Mouse (Mus musculus) urinary bladder, postnatal 10 days (tissue): ENCODE measurements around the gene Epm2a.
"Not testable (repeated sequence)": the region's sequence is repeated elsewhere in the genome, so short reads cannot be mapped to it uniquely, and the experiment has no call there.

Experiments
- DNase-seq: peaks from one replicate; pipeline ENCODE4 v3.0.0; 2022; ENCODE audit warnings: low spot score

The Epm2a gene

GRCm38 (mm10) chr10:11343205-11344141, at the start of gene Epm2a:
Epm2a (plus strand) TSS chr10:11343404.
- DNase-seq = peak; percentile 30

- DNase-seq = no peak
These were observed 44.8 kb upstream of the Epm2a start for GRCm38 (mm10) chr10:11298418-11298817.

DNA sequence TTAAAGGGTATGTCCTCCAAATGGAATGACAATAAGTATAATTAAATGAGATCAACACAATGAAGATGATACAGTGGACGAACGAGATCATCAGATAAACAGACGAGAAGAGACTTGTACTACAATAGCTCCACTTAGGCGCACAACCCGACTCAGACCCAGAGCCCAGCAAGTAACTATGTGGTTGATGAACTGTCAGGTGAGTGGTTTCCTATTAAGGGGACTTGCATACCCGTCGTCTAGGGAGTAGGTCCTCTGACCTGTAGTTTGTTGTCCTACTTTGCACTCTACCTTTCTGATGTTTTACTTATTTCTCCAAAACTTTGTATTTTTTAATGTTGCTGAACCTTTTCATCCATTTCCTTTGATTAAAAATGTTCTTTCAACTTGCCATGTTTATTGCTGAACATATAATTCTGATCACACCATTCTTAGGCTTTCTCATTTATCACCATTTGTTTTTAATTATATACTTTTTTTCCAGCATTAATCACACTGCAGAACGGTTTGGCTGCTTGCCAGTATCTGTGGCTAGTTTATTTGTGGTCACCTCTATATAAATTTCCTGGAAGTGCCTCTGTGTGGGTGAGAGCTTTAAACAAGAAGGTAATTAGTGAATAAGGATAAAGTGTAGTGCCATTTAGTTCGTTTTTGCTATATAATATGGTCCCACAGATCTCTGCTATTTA, 37.7 kb upstream of the Epm2a start:
- no peak for DNase-seq

DNA sequence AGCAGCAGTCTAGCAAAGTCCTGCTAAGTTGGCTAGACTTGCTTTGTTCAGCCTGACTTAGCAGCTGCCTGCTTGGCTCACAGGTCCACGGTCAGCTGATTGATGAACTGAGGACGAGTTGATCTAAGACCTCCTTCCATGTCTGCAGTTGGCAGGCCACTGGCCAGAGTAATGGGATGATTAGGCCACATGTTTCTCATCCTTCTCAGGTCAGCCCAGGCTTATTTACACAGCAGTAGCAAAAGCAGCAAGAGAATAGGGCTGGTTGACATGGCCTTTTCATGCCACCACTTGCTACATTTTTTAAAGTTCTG, 37.2 kb upstream of the Epm2a start:
- no peak for DNase-seq

- no peak for DNase-seq
These were observed 33.3 kb upstream of the Epm2a start for GRCm38 (mm10) chr10:11309866-11310265.

- DNase-seq = no peak
These were observed 32.7 kb upstream of the Epm2a start for GRCm38 (mm10) chr10:11310481-11310880.

DNA sequence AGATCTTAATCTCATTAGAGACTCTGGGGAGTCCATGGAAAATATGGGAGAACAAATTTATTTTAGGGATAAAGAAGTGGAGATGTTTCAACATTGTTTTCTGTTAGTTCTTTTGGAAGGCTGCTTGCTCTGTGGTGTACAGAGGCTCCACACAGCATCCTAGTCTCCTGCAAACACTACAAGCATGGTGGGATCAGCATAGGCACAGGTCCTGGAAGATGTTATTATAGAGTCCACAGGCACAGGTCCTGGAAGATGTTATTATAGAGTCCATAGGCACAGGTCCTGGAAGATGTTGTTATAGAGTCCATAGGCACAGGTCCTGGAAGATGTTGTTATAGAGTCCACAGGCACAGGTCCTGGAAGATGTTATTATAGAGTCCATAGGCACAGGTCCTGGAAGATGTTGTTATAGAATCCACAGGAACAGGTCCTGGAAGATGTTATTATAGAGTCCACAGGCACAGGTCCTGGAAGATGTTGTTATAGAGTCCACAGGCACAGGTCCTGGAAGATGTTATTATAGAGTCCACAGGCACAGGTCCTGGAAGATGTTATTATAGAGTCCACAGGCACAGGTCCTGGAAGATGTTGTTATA, 25.2 kb upstream of the Epm2a start:
- not testable (repeated sequence) for DNase-seq

- DNase-seq = no peak
These were observed 23.7 kb upstream of the Epm2a start for GRCm38 (mm10) chr10:11319446-11319970.

- DNase-seq = no peak
These were observed 20.9 kb upstream of the Epm2a start for GRCm38 (mm10) chr10:11322316-11322715.

DNA sequence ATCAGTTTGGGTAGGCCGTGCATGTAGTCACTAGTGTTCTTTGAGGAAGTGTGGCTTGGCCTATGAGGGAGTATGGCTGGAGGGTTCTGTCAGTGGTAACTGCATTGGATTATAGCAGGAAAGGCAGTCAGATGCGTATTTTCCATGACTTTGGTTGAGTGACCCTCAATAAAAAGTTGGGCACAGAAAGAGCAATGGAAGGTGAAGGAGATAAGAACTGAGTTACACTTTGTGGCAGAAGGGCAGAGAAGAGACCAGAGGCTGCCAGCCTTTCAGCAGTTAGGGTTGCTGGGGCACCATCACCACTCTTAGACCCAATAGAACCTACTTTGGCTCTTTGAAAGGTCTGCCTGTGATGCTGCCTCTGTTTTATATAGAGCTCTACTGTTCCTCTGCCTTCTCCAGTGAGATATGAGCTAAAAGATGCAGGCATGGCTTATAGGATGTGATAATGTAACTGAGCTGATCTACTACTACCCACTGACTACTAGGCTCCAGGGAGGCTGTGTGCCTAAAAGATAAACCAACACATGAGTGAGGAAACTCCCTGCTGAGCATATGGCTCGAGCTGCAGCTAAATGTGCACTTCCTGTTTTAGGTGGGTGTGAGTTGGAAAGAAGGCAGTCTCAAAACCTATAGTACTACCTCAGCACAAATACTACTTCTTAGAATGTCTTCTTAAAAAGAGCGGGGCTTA, 19.9 kb upstream of the Epm2a start:
- no peak for DNase-seq

DNA sequence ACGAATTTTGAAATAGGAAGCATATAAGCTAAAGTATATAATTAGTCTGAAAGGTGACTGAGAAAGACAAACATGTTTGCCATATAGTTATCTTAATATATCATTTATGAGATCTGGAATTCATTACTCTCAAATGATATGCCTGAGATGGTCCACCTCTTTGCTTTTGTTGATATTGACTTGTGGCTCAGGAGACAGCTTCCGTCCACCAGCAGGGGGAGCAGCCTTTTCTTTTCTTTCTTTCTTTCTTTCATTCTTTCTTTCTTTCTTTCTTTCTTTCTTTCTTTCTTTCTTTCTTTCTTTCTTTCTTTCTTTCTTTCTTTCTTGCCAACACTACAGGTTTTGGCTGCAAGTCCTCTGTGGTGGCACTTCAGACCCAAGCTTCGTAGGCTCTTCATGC, 16.7 kb upstream of the Epm2a start:
- no peak for DNase-seq

DNA sequence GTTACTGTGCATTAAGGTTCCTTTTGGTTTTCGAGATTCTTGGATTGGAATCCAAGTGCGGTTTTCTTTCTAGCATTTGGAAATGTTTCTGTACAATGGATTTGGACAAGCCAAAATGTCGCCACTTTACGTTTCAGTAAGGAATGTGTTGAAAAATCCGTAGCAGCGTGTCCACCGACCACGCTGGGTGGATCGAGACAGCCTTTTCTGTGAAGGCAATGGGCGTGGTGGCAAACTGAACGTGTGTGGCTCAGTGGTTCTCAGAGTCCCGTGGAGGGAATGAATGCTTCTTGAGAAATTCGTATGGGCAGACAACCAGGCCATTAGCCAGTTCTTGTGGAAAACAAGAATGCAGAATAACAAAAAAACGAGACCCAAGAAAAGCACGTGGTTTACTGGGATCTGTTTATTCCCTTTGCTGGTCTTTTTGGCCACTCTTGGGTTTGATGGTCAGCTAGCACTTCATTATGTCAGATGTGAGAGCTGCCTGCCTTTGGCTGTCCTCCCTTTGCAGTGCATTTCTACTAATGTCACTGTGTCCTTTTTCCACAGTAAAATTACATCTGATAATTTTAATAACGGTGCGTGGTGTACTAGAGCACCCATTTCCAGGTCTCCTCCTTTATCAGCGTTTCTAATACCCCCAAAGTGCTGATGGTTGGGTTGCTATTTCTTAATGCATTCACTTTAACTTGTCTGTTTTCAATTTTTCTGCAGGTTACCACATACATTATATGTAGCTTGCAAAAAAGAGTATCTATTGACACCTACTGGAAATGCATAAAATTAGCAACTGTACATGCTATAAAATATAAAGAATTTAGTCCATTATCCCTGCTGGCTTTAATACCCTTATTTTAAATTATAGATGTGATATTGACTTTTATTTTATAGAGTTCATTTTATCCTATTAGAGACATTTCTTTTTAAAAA, 1.6 kb downstream of the Epm2a start:
- no peak for DNase-seq

DNA sequence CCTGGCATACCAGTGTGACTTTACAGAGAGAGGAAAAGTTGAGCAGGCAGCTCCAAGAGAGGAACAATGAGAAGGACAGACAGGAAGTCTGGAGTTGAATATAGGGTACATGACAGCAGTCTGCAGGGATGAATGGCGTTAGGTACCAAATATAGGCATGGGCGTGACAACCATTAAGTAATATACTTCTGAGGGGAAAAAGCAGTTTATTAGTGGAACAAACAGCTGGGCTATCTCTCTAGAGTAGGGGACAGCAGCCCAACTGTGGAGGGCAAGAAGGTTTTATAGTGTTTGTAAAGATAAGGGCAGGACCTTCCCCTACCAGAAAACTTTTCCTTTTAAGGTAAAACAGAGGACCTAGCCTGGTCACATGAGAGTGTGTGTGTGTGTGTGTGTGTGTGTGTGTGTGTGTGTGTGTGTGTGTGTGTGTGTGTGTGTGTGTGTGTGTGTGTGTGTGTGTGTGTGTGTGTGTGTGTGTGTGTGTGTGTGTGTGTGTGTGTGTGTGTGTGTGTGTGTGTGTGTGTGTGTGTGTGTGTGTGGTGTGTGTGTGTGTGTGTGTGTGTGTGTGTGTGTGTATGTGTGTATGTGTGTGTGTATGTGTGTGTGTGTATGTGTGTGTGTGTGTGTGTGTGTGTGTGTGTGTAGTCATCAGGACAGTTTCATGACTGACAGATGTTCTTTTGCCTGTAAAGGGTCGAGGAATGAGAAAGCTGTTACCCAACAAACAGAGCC, 7.2 kb downstream of the Epm2a start:
- DNase-seq = peak; percentile 52

DNA sequence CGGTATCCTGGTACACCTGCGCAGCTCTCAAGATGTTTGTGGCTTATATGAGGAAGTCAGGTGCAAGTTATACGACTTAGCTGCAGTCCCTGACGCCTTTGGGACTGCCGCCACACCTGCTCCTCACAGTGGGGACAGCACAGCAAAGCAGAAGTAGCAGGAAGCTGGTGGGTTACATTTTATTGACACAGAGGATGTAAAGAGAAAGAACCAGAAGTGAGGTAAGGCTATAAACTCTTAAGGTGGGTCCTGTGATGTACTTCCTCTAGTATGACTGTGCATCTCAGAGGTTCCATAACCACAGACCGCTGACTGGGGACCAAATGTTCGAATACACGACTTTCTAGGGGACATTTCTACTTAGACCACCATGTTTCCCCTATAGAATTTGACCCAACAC, 11.4 kb downstream of the Epm2a start:
- DNase-seq = no peak

GRCm38 (mm10) chr10:11361985-11362692, 18.9 kb downstream of the Epm2a start:
- no peak for DNase-seq

GRCm38 (mm10) chr10:11362896-11363487, 19.8 kb downstream of the Epm2a start:
- DNase-seq = no peak

DNA sequence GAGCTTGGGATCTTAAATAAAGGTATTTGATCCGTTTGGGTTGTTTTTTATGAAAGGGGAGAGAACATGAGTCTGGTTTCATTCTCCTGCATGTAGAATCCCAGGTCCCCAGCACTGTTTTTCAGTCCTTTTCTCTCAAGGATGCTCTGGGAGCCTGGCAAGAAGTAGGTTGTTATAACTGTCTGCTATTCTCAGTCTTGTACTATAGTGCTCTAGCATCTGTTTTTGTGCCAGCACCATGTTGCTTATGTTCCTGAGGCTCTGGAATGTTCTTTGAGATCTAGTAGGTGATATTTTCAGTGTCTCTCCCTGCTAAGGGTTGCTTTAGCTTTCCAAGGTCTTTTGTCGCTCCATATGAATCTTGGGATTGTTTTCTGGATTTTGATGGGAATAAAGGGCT, 38.1 kb downstream of the Epm2a start:
- DNase-seq = no peak

DNA sequence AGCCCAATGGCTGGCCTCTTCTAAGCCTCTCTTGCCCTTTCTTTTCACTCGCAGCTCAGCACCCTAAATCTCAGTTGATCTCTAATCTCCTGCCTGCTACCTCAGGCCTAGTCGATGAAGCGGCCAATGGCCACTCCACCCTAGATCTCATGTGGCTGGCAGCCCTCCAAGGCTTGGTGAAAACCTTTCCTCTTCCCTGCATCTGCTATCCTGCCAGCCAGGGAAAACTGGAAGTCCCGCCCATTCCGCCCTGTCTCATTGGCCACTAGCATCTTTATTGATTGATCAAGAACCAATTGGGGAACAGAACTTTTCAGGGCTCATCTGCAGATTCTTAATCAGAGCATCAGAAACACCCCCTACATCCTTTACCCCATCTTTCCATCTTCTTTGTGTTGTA, 67.7 kb downstream of the Epm2a start:
- no peak for DNase-seq

- no peak for DNase-seq
These were observed 76.9 kb downstream of the Epm2a start for GRCm38 (mm10) chr10:11420071-11420470.
